Mouse (Mus musculus): ENCODE results near the gene Cpsf4l.

- TF ChIP-seq GATA1 (IDR thresholded peaks at IDR 0.05; ENCODE audit: low read length) (no peak), TAL1 (IDR thresholded peaks at IDR 0.05; ENCODE audit: low read length) (no peak)
Observed at GRCm38 (mm10) chr11:113709731-113710256, at the start of gene Cpsf4l.

Data from erythroblast, embryonic 14.5 days (primary cell).